Mouse (Mus musculus) stomach, embryonic 14.5 days (tissue): ENCODE measurements at regions not wholly inside any gene's neighbourhood (a gene's known extent, or its start where the extent isn't known, plus 50 kb on each side); places are given as distances from the start of the nearest gene placed in this dataset.

Source experiments
- ATAC-seq: fragments of 200-750 bp; cut with Nextera tagmentation; 2 replicates; pipeline ENCODE4 v1.8.0; 2017; ENCODE audit warnings: low read depth, moderate TSS enrichment; ENCODE audit not compliant: insufficient number of reproducible peaks, insufficient read depth, low FRiP score
- H3K27ac ChIP-seq: fragments of 300-500 bp; sonication (generic); 2 replicates; pipeline ENCODE4 v1.5.1; 2014; ENCODE audit warnings: mild to moderate bottlenecking, low read length, moderate library complexity, mixed read lengths
- H3K27me3 ChIP-seq: fragments of 300-500 bp; sonication (generic); 2 replicates; pipeline ENCODE4 v1.6.1; 2014; ENCODE audit warnings: low read length, control low read depth, mixed read lengths; ENCODE audit not compliant: control insufficient read depth, insufficient read depth
- H3K36me3 ChIP-seq: fragments of 300-500 bp; sonication (generic); 2 replicates; pipeline ENCODE4 v1.6.1; 2014; ENCODE audit warnings: mild to moderate bottlenecking, control low read depth, low read length, moderate library complexity, mixed read lengths; ENCODE audit not compliant: control insufficient read depth, insufficient read depth
- H3K4me1 ChIP-seq: fragments of 300-500 bp; sonication (generic); 2 replicates; pipeline ENCODE4 v1.6.1; 2014; ENCODE audit warnings: low read length, control low read depth, mixed read lengths; ENCODE audit not compliant: control insufficient read depth, insufficient read depth
- H3K4me2 ChIP-seq: fragments of 300-500 bp; sonication (generic); replicated peaks from 2 replicates; pipeline ENCODE4 v1.6.1; 2014; ENCODE audit warnings: low read depth, low read length, control low read depth
- H3K4me3 ChIP-seq: fragments of 300-500 bp; sonication (generic); 2 replicates; pipeline ENCODE4 v1.5.1; 2014; ENCODE audit warnings: low read depth, low read length, control low read depth
- H3K9ac ChIP-seq: fragments of 300-500 bp; sonication (generic); replicated peaks from 2 replicates; pipeline ENCODE4 v1.6.1; 2014; ENCODE audit warnings: low read depth, mild to moderate bottlenecking, control low read depth, low read length, moderate library complexity, mixed read lengths
- H3K9me3 ChIP-seq: fragments of 300-500 bp; sonication (generic); 2 replicates; pipeline ENCODE4 v1.6.1; 2016; ENCODE audit warnings: low read depth, low read length, control low read depth; ENCODE audit not compliant: control insufficient read depth
- WGBS: fragments of 180-500 bp; shearing (Covaris S2); extraction: QIAGEN DNeasy Blood & Tissue Kit; methylation state at CpG from one replicate; pipeline ENCODE4 v1.1.7; 2014; 5-methylcytosine and 5-hydroxymethylcytosine counted together

DNA sequence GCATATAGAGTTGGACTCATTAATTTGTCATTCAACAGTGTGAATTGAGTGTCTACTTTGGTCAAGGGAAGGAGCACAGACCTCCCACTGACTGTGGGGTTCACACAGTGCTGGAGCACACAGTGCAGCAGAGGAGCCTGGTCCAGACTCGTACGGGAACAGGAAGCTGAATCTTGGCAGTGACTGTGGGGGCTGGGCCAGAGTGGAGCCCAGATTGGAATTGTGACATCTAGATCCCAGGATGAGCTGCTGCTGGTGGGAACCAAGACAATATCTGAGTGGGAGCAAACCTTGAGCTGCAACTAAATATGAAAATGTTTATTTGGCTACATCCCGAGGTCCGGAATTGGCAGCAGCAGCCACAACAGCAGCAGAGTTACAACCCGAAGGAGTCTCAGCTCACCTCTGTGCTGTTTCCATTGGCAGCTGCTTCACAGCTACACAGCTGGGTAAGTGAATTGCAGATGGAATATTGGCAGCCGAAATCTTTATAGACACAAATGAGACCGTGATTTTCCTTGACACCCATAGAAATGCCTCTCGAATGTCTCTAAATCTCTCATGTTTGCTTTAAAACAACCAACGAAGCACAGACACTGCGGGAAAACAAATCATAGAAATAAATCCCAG is 181.5 kb downstream of the Dad1 start:
- 0 out of 2 replicates have a peak overlapping the region, but pooled peaks have one; percentile 10 for H3K4me2 ChIP-seq
- H3K4me1 ChIP-seq = 0 out of 2 replicates have a peak, but pooled peaks cover 4% of the 10 kb centered on the region
- ATAC-seq = no peak
- H3K9ac ChIP-seq = no peak overlapping the region
- WGBS = 44% methylated on average over 10 of the region's 10 CpGs
- no peaks in the 10 kb centered on the region for H3K36me3 ChIP-seq
- no peak overlapping the region for H3K27ac ChIP-seq
- H3K4me3 ChIP-seq = no peak overlapping the region
- no peaks in the 10 kb centered on the region for H3K9me3 ChIP-seq
- H3K27me3 ChIP-seq = no peaks in the 10 kb centered on the region

- Histone ChIP-seq H3K9ac (no peak overlapping the region), H3K4me3 (no peak overlapping the region), H3K9me3 (no peaks in the 10 kb centered on the region), H3K4me1 (peaks cover 5% of the 10 kb centered on the region; the same call in 1 of the 2 replicates), H3K27ac (no peak overlapping the region), H3K4me2 (no peak overlapping the region), H3K27me3 (no peaks in the 10 kb centered on the region), H3K36me3 (no peaks in the 10 kb centered on the region)
- ATAC-seq = no peak
Observed at GRCm38 (mm10) chr14:54070240-54070639, 183.7 kb downstream of the Dad1 start.

- no peak overlapping the region for H3K9ac ChIP-seq
- no peak overlapping the region for H3K27ac ChIP-seq
- ATAC-seq = no peak
- no peaks in the 10 kb centered on the region for H3K27me3 ChIP-seq
- H3K4me3 ChIP-seq = no peak overlapping the region
- H3K9me3 ChIP-seq = no peaks in the 10 kb centered on the region
- no peak overlapping the region for H3K4me2 ChIP-seq
- WGBS = 100% methylated on average over 1 of the region's 1 CpGs
- H3K36me3 ChIP-seq = no peaks in the 10 kb centered on the region
- H3K4me1 ChIP-seq = peaks cover 10% of the 10 kb centered on the region; the same call in 1 of the 2 replicates
Observed at GRCm38 (mm10) chr14:54068684-54069083, 185.2 kb downstream of the Dad1 start.

- Histone ChIP-seq H3K4me2 (no peak overlapping the region), H3K4me3 (no peak overlapping the region), H3K4me1 (peaks cover 6% of the 10 kb centered on the region; the same call in 1 of the 2 replicates), H3K27me3 (0 out of 2 replicates have a peak, but pooled peaks cover 2% of the 10 kb centered on the region), H3K36me3 (no peaks in the 10 kb centered on the region), H3K9me3 (no peaks in the 10 kb centered on the region), H3K27ac (no peak overlapping the region), H3K9ac (no peak overlapping the region)
- WGBS = 75% methylated on average over 4 of the region's 4 CpGs
- ATAC-seq = no peak
Observed at GRCm38 (mm10) chr14:54065466-54065865, 188.4 kb downstream of the Dad1 start.

DNA sequence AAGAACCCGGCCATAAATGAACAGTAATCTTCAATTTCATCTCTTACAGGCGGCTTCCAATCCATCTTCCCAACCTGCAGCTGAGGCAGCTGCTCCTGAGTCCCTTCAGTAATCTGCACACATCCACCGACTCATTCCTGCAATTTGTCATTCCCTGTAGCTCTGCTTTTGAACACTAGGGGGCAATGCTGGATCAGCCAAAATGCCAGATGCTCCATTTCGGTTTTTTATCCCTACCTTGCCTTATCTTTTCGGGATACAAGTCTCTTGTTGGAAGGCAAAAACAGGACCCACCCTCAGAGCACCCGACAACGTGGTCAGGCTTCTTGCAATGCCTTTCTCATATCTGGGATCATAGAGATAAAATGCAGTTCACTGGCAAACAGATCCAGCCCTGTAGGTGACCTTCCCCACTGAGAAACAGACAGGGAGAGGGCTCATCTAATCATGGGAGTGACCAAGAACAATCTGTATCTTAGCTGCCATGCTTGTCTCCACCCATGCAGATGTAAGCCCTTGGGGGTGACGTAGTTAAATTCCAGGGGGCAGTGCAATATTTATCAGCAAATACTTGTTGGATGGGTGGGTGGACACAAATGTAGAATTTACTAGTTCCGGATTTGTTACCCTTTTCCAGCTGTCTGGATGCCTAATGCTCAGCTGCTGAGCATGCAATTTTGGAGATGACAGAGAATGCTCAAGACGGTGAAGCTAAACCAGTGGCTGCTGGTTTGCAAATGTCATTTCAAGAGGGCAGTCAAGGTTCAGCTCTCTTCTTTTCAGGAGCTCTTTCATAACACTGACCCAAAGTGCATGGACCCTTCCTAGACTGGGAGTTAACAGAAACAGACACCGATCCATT is 189.1 kb downstream of the Dad1 start:
- H3K27me3 ChIP-seq = 0 out of 2 replicates have a peak, but pooled peaks cover 2% of the 10 kb centered on the region
- no peak overlapping the region for H3K4me2 ChIP-seq
- no peaks in the 10 kb centered on the region for H3K9me3 ChIP-seq
- no peak overlapping the region for H3K9ac ChIP-seq
- 17% methylated on average over 11 of the region's 11 CpGs for WGBS
- no peaks in the 10 kb centered on the region for H3K36me3 ChIP-seq
- H3K4me1 ChIP-seq = peaks cover 6% of the 10 kb centered on the region; the same call in 1 of the 2 replicates
- ATAC-seq = 0 out of 2 replicates have a peak, but pooled peaks have one; percentile 21
- H3K4me3 ChIP-seq = no peak overlapping the region
- no peak overlapping the region for H3K27ac ChIP-seq

DNA sequence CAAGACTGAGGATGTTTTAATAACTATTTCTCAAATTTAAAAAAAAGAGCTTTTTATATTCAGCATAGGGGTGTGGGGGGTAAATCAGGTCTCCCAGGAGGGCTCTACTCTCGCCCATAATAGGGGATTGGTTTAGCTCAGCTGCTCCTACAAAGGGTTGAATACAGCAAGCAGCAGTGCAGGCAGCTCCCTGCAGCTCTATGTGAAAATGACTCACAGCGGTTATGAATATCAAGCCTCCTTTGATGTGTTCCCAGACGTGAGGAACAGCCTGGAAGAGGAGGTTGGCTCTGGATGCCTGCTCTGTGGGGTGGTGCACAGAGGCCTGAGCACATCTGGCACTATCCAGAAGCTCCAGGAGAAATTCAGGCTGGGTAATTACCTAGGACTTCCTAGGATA is 192.3 kb downstream of the Dad1 start:
- Histone ChIP-seq H3K4me2 (no peak overlapping the region), H3K4me3 (no peak overlapping the region), H3K36me3 (no peaks in the 10 kb centered on the region), H3K27me3 (0 out of 2 replicates have a peak, but pooled peaks cover 2% of the 10 kb centered on the region), H3K4me1 (peaks cover 6% of the 10 kb centered on the region; the same call in 1 of the 2 replicates), H3K9me3 (no peaks in the 10 kb centered on the region), H3K9ac (no peak overlapping the region), H3K27ac (no peak overlapping the region)
- 40% methylated on average over 3 of the region's 3 CpGs for WGBS
- ATAC-seq = no peak

DNA sequence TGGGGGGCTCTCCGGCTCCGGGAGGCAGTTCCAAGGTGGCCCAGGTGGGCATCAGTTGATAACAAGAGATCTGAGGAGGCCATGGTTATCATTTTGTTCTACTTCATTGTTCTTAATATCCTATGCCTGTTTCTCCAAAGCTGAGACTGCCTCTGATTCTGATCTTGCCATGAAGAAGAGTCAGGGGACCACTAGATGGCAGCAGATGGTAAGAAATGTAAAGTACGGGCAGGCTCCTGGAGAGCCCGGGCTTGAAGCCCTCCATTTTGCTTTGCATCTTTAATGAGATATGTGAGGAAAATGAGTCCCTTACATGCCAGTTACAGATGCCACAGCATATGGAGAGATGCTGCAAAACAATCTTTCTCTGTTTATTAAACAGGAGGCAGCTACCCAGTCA is 194.1 kb downstream of the Dad1 start:
- Histone ChIP-seq H3K4me3 (no peak overlapping the region), H3K9ac (no peak overlapping the region), H3K36me3 (no peaks in the 10 kb centered on the region), H3K27ac (no peak overlapping the region), H3K4me1 (peaks cover under 1% of the 10 kb centered on the region; the same call in 1 of the 2 replicates), H3K4me2 (no peak overlapping the region), H3K9me3 (no peaks in the 10 kb centered on the region), H3K27me3 (0 out of 2 replicates have a peak, but pooled peaks cover 2% of the 10 kb centered on the region)
- ATAC-seq = peak; percentile 70; the same call in 1 of the 2 replicates
- 11% methylated on average over 4 of the region's 4 CpGs for WGBS

GRCm38 (mm10) chr14:54059096-54059495 is 194.8 kb downstream of the Dad1 start:
- H3K36me3 ChIP-seq = no peaks in the 10 kb centered on the region

More at GRCm38 (mm10) chr14:54059096-54059495, 194.8 kb downstream of the Dad1 start:
- Histone ChIP-seq H3K27me3 (0 out of 2 replicates have a peak, but pooled peaks cover 2% of the 10 kb centered on the region), H3K4me3 (no peak overlapping the region), H3K4me1 (no peaks in the 10 kb centered on the region), H3K9me3 (no peaks in the 10 kb centered on the region), H3K9ac (no peak overlapping the region), H3K4me2 (no peak overlapping the region), H3K27ac (no peak overlapping the region)
- WGBS = 83% methylated on average over 6 of the region's 6 CpGs
- ATAC-seq = no peak
